Comparison of ENCODE assay signal across 8 mouse cellular contexts in genomic region chr2:153494293-153494811, GRCm38 (mm10). TPM values are rescaled to one million over a fixed set of nuclear protein-coding genes. Genes with fewer than 3 reads are reported as not detected.
DNase-seq lines count a peak whose midpoint lies in the region; ATAC-seq lines count a peak whose summit lies in the region.

No protein-coding gene starts in this region.

- H3K9ac ChIP-seq in forebrain, embryonic 14.5 days (ENCODE audit: low read length), result peak overlapping the region; percentile 17
- H3K9ac ChIP-seq in neural tube, embryonic 14.5 days (replicated peaks; ENCODE audit: low read depth, low read length), result no peak overlapping the region

- peak overlapping the region; percentile 74 for H3K27ac ChIP-seq in forebrain, embryonic 14.5 days (ENCODE audit: low read depth, low read length)
- H3K27ac ChIP-seq in neural tube, embryonic 14.5 days (ENCODE audit: low read depth, low read length), result peak overlapping the region; percentile 64

- peaks cover 52% of the 10 kb centered on the region for H3K4me1 ChIP-seq in forebrain, embryonic 14.5 days (ENCODE audit: control insufficient read depth, insufficient read depth, low read length)
- peaks cover 39% of the 10 kb centered on the region for H3K4me1 ChIP-seq in neural tube, embryonic 14.5 days (ENCODE audit: control insufficient read depth, insufficient read depth, low read length)

- no peak for ATAC-seq in forebrain, embryonic 14.5 days
- no peak for ATAC-seq in neural tube, embryonic 14.5 days (ENCODE audit: low read depth)

- no peak overlapping the region for H3K4me3 ChIP-seq in forebrain, embryonic 14.5 days (ENCODE audit: low read depth, low read length)
- no peak overlapping the region for H3K4me3 ChIP-seq in neural tube, embryonic 14.5 days (ENCODE audit: low read depth, low read length)

- H3K9me3 ChIP-seq in forebrain, embryonic 14.5 days (replicated peaks; ENCODE audit: control insufficient read depth, low read length), result no peaks in the 10 kb centered on the region
- H3K9me3 ChIP-seq in neural tube, embryonic 14.5 days (ENCODE audit: control insufficient read depth, low read length), result no peaks in the 10 kb centered on the region

- H3K36me3 ChIP-seq in forebrain, embryonic 14.5 days (ENCODE audit: control insufficient read depth, insufficient read depth, low read length), result no peaks in the 10 kb centered on the region
- no peaks in the 10 kb centered on the region for H3K36me3 ChIP-seq in neural tube, embryonic 14.5 days (ENCODE audit: control insufficient read depth, insufficient read depth, low read length)

- no peak overlapping the region for H3K4me2 ChIP-seq in forebrain, embryonic 14.5 days (ENCODE audit: low read length)
- H3K4me2 ChIP-seq in neural tube, embryonic 14.5 days (ENCODE audit: low read depth, low read length), result no peak overlapping the region

- H3K27me3 ChIP-seq in forebrain, embryonic 14.5 days (replicated peaks; ENCODE audit: control insufficient read depth, insufficient read depth, low read length), result no peaks in the 10 kb centered on the region
- no peaks in the 10 kb centered on the region for H3K27me3 ChIP-seq in neural tube, embryonic 14.5 days (ENCODE audit: control insufficient read depth, insufficient read depth, low read length)

- intact Hi-C loops in left cerebral cortex, postnatal 36 days (cut with DNase I), result loop anchor here (5.0 kb wide), 1 partner anchor 33 kb away; the partner anchor contains the start of gene Nol4l
- intact Hi-C loops in left cerebral cortex, postnatal 4 days (cut with DNase I), result no loop called here

- DNase-seq in left cerebral cortex, postnatal 36 days (ENCODE audit: low spot score in 2 of 2), result peak; percentile 63 to 72
- DNase-seq in left cerebral cortex, adult 11 months (ENCODE audit: low spot score), result no peak
- DNase-seq in cerebellum, adult 11 months, result peak; percentile 64
- no peak for DNase-seq in forebrain, embryonic 14.5 days (ENCODE audit: low spot score)
- peak; percentile 77 for DNase-seq in left cerebral cortex, postnatal 4 days
- no peak for DNase-seq in layer of hippocampus, adult 11-12 months (ENCODE audit: low spot score)
- no peak for DNase-seq in adrenal gland, postnatal 10 days

- WGBS in forebrain, embryonic 14.5 days, result 18% methylated on average over 9 of the region's 9 CpGs
- 27% methylated on average over 8 of the region's 9 CpGs for WGBS in neural tube, embryonic 14.5 days

RNA-seq across cellular contexts. Expression of gene 4930404H24Rik, which starts 1.8 kb away (rescaled TPM):
- not detected for total RNA-seq in left cerebral cortex, postnatal 36 days (2021)
- polyA plus RNA-seq in forebrain, embryonic 14.5 days (2014; fragmentation: Nextera tagmentation; extraction: Ambion mirVana), result not detected in 2 replicates
- not detected for total RNA-seq in left cerebral cortex, postnatal 4 days (2021)
- polyA plus RNA-seq in neural tube, embryonic 14.5 days (2014; fragmentation: Nextera tagmentation; extraction: Ambion mirVana), result not detected in 2 replicates
- total RNA-seq in adrenal gland, postnatal 10 days (2021), result not detected

RNA-seq across cellular contexts. Expression of gene Nol4l, which starts 35.4 kb away (rescaled TPM):
- total RNA-seq in left cerebral cortex, postnatal 36 days (2021), result 10 to 100 TPM; 46.4 to 50.2 TPM
- 31.4 and 42.0 TPM in 2 replicates for polyA plus RNA-seq in forebrain, embryonic 14.5 days (2014; fragmentation: Nextera tagmentation; extraction: Ambion mirVana)
- total RNA-seq in left cerebral cortex, postnatal 4 days (2021), result 100 to 1,000 TPM; 111 to 122 TPM
- polyA plus RNA-seq in neural tube, embryonic 14.5 days (2014; fragmentation: Nextera tagmentation; extraction: Ambion mirVana), result 44.4 and 47.9 TPM in 2 replicates
- total RNA-seq in adrenal gland, postnatal 10 days (2021), result 10 to 100 TPM; 14.1 to 21.3 TPM

Comparison
In these comparisons a context has a peak if more than half of its experiments do, and no peak if none do; other contexts are left out.
1. DNase-seq: peak in left cerebral cortex, postnatal 36 days (2 of 2), cerebellum, adult 11 months (single experiment) and left cerebral cortex, postnatal 4 days (single experiment); none in left cerebral cortex, adult 11 months (single experiment), forebrain, embryonic 14.5 days (single experiment), layer of hippocampus, adult 11-12 months (single experiment) and adrenal gland, postnatal 10 days (single experiment).